Mouse (Mus musculus) liver, embryonic 12.5 days (tissue): ENCODE results near the gene Gse1. TPM values are rescaled to one million over a fixed set of nuclear protein-coding genes. Genes with fewer than 3 reads are reported as not detected.
A peak's percentile ranks its signal among the peaks of the same experiment; 100 is the strongest.
"Not testable (repeated sequence)": the region's sequence is repeated elsewhere in the genome, so short reads cannot be mapped to it uniquely, and the experiment has no call there.

Source experiments
- ATAC-seq: fragments of 200-750 bp; cut with Nextera tagmentation; 2 replicates; pipeline ENCODE4 v1.8.0; 2017; ENCODE audit warnings: moderate number of reproducible peaks, mild to moderate bottlenecking, moderate library complexity
- H3K27ac ChIP-seq: fragments of 300-500 bp; sonication (generic); 2 replicates; pipeline ENCODE4 v1.5.1; 2016; ENCODE audit warnings: mild to moderate bottlenecking
- H3K27me3 ChIP-seq: fragments of 300-500 bp; sonication (generic); replicated peaks from 2 replicates; pipeline ENCODE4 v1.6.1; 2016; ENCODE audit warnings: mild to moderate bottlenecking, moderate library complexity
- H3K36me3 ChIP-seq: fragments of 300-500 bp; sonication (generic); 2 replicates; pipeline ENCODE4 v1.6.1; 2016; ENCODE audit warnings: mild to moderate bottlenecking, moderate library complexity
- H3K4me1 ChIP-seq: fragments of 300-500 bp; sonication (generic); 2 replicates; pipeline ENCODE4 v1.6.1; 2016
- H3K4me2 ChIP-seq: fragments of 300-500 bp; sonication (generic); 2 replicates; pipeline ENCODE4 v1.6.1; 2016; ENCODE audit warnings: mild to moderate bottlenecking, moderate library complexity
- H3K4me3 ChIP-seq: fragments of 300-500 bp; sonication (generic); 2 replicates; pipeline ENCODE4 v1.5.1; 2016; ENCODE audit warnings: mild to moderate bottlenecking, moderate library complexity
- H3K9ac ChIP-seq: fragments of 300-500 bp; sonication (generic); 2 replicates; pipeline ENCODE4 v1.6.1; 2016; ENCODE audit warnings: mild to moderate bottlenecking, moderate library complexity
- H3K9me3 ChIP-seq: fragments of 300-500 bp; sonication (generic); replicated peaks from 2 replicates; pipeline ENCODE4 v1.6.1; 2016; ENCODE audit warnings: mild to moderate bottlenecking, moderate library complexity
- WGBS: fragments of 180-500 bp; shearing (Covaris S2); methylation state at CpG from one replicate; pipeline ENCODE4 v1.1.7; 2016; ENCODE audit not compliant: insufficient replicate concordance; 5-methylcytosine and 5-hydroxymethylcytosine counted together
- polyA plus RNA-seq: library from polyadenylated mRNA; unstranded; fragments of >200 nt; fragmentation: Nextera tagmentation; extraction: Ambion mirVana; gene quantifications from 2 replicates; pipeline ENCODE4 v1.2.1, GENCODE M21; 2016

Gene Gse1
- polyA plus RNA-seq, 1 experiment from 2014 or later: 15.9 TPM

GRCm38 (mm10) chr8:120322956-120323448, 94.7 kb downstream of the Gse1 start:
- Histone ChIP-seq H3K4me1 (peaks cover 74% of the 10 kb centered on the region), H3K27ac (no peak overlapping the region), H3K9me3 (no peaks in the 10 kb centered on the region), H3K36me3 (no peaks in the 10 kb centered on the region), H3K9ac (no peak overlapping the region), H3K4me2 (peak overlapping the region; percentile 2; the same call in 1 of the 2 replicates), H3K4me3 (no peak overlapping the region), H3K27me3 (0 out of 2 replicates have a peak, but pooled peaks cover 6% of the 10 kb centered on the region)
- 23% methylated on average over 20 of the region's 20 CpGs for WGBS
- ATAC-seq: no peak

DNA sequence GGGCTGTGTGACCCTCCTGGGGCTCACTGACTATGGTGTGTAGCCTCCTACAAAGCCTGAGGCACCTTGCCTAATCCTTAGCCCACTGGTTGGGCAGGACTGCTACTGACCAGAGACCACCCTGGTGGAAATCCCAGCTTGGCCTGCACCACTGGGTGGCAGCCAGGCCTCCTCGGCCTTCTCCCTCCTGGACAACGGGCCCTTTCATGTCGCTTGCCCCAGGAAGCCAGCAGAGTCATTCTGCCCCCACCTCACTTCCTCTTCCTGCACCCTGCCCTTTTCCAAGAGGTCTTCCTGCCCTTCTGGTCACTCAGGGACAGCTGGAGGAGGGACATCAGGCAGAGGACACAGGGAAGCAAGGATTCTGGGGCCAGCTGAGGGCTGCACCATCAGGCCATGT, 96.3 kb downstream of the Gse1 start:
- Histone ChIP-seq H3K27me3 (0 out of 2 replicates have a peak, but pooled peaks cover 6% of the 10 kb centered on the region), H3K4me1 (peaks cover 80% of the 10 kb centered on the region), H3K9me3 (no peaks in the 10 kb centered on the region), H3K9ac (peak overlapping the region; percentile 18; the same call in 1 of the 2 replicates), H3K27ac (peak overlapping the region; percentile 74), H3K36me3 (no peaks in the 10 kb centered on the region), H3K4me2 (0 out of 2 replicates have a peak overlapping the region, but pooled peaks have one; percentile 0), H3K4me3 (no peak overlapping the region)
- WGBS: 34% methylated on average over 3 of the region's 3 CpGs
- ATAC-seq: no peak

GRCm38 (mm10) chr8:120325172-120325767, 97.0 kb downstream of the Gse1 start:
- Histone ChIP-seq H3K27ac (peak overlapping the region; percentile 74), H3K4me1 (peaks cover 73% of the 10 kb centered on the region), H3K4me3 (no peak overlapping the region), H3K4me2 (peak overlapping the region; percentile 23), H3K27me3 (0 out of 2 replicates have a peak, but pooled peaks cover 6% of the 10 kb centered on the region), H3K9ac (peak overlapping the region; percentile 50; the same call in 1 of the 2 replicates), H3K36me3 (no peaks in the 10 kb centered on the region), H3K9me3 (no peaks in the 10 kb centered on the region)
- peak; percentile 75 for ATAC-seq
- WGBS: 22% methylated on average over 4 of the region's 5 CpGs

DNA sequence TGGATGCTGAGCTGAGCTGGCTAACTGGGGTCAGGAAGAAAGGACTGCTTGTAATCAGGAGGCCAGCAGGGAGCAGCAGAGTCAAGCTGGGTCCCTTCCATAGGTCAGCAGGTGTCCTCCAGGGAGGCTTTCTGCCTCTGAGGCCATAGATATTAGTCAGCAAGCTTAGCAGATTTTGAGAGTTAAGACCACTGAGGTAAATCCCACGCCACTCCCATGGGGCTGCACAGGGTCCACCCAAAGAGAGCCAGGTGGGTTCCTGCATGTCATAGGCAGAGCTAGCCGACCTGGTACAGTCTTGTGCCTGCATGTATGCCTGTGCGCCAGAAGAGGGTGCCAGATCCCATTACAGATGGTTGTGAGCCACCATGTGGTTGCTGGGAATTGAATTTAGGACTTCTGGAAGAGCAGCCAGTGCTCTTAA, 98.9 kb downstream of the Gse1 start:
- H3K27ac ChIP-seq: no peak overlapping the region
- peaks cover 80% of the 10 kb centered on the region for H3K4me1 ChIP-seq
- no peaks in the 10 kb centered on the region for H3K9me3 ChIP-seq
- WGBS: 44% methylated on average over 3 of the region's 3 CpGs
- no peak overlapping the region for H3K9ac ChIP-seq
- H3K4me2 ChIP-seq: no peak overlapping the region
- H3K27me3 ChIP-seq: 0 out of 2 replicates have a peak, but pooled peaks cover 6% of the 10 kb centered on the region
- ATAC-seq: peak; percentile 28; the same call in 1 of the 2 replicates
- H3K36me3 ChIP-seq: no peaks in the 10 kb centered on the region
- no peak overlapping the region for H3K4me3 ChIP-seq

DNA sequence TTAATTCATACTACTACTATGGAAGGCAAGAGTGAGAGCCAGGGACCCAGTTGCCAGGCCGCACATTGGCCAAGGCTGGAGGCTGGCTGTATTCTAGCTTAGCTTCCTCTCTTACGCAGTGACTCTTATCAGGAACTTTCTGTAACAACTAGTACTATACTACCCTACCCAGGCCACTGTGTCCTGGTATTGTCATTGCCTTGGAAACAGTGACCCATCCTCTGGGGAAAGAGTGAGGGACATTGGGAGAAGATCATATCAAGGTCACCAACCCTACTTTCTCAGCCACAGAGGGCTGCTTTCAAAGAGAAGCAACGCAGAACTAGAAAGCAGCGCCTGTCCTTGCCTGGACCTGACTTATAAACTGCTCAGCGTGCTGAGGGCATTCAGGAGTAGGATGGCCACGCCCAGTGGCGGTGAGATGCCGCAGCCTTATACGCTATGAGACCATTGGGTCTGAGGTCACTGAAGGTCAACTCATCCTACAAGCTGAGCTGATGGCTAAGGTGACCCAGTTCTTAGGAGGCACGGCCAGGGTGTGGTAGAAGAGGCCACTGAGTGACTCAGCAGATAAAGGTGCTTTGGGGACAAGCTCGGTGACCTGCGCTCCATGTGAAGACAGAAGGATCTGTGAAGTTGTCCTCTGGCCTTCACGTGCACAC, 100.2 kb downstream of the Gse1 start:
- H3K4me3 ChIP-seq: no peak overlapping the region
- H3K4me2 ChIP-seq: no peak overlapping the region
- 0 out of 2 replicates have a peak, but pooled peaks cover 6% of the 10 kb centered on the region for H3K27me3 ChIP-seq
- no peak overlapping the region for H3K9ac ChIP-seq
- ATAC-seq: no peak
- 0 out of 2 replicates have a peak overlapping the region, but pooled peaks have one; percentile 15 for H3K27ac ChIP-seq
- no peaks in the 10 kb centered on the region for H3K36me3 ChIP-seq
- 48% methylated on average over 13 of the region's 13 CpGs for WGBS
- H3K9me3 ChIP-seq: no peaks in the 10 kb centered on the region
- H3K4me1 ChIP-seq: peaks cover 80% of the 10 kb centered on the region

DNA sequence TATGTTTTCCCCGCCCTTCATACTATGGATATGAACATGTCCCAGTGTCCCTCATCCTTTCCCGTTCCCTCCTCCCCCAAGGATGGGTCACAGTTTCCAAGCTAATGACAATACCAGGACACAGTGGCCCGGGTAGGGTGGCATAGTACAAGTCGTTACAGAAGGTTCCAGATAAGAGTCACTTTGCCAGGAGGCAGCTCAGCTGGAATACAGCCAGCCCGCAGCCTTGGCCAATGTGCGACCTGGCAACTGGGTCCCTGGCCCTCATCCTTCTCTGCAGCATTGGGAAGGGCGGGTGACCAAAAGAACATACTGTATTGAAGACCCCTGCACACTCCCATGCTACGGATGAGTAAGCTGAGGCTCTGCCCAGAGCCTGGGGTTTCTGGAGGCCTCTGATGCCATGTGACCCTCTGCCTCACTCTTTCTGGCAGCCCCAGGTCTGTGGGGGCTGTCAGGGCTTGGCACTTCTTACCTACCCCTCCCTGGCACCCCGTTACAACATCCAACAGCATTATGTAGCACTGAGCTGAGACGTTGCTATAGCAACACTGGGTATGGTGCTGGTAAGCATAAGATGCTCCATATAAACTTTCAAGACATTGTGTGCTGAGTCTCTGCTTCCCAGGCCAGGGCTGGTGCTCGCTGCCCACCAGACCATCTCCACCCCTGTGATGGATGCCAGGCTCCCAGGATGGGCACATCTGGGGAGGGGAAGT, 100.9 kb downstream of the Gse1 start:
- Histone ChIP-seq H3K9ac (no peak overlapping the region), H3K4me3 (no peak overlapping the region), H3K27me3 (no peaks in the 10 kb centered on the region), H3K27ac (no peak overlapping the region), H3K36me3 (no peaks in the 10 kb centered on the region), H3K9me3 (no peaks in the 10 kb centered on the region), H3K4me1 (peaks cover 79% of the 10 kb centered on the region), H3K4me2 (no peak overlapping the region)
- ATAC-seq: no peak
- WGBS: 71% methylated on average over 11 of the region's 11 CpGs

DNA sequence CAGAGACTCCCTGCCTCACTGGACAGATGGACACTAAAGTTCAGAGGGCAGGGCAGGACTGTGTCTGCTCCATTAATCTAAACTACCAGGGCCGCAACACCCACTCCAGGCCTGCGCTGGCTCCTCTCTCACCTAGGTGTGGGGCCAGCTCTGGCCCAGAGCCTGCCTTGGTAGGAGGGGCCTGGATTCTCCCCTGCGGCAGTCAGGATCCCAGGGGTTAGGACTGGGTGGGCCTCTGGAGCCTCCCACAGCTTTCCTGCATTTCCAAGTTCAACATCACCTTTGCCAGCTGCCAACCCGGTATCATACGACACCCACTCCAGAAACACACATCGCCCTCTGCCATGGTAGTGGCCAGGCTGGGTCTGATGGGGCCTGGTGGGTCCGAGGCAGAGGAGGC, 102.8 kb downstream of the Gse1 start:
- Histone ChIP-seq H3K4me1 (peaks cover 79% of the 10 kb centered on the region), H3K36me3 (no peaks in the 10 kb centered on the region), H3K9me3 (no peaks in the 10 kb centered on the region), H3K27ac (no peak overlapping the region; the same call in 1 of the 2 replicates), H3K9ac (no peak overlapping the region), H3K4me3 (no peak overlapping the region), H3K4me2 (no peak overlapping the region), H3K27me3 (no peaks in the 10 kb centered on the region)
- ATAC-seq: no peak
- WGBS: 75% methylated on average over 7 of the region's 7 CpGs

DNA sequence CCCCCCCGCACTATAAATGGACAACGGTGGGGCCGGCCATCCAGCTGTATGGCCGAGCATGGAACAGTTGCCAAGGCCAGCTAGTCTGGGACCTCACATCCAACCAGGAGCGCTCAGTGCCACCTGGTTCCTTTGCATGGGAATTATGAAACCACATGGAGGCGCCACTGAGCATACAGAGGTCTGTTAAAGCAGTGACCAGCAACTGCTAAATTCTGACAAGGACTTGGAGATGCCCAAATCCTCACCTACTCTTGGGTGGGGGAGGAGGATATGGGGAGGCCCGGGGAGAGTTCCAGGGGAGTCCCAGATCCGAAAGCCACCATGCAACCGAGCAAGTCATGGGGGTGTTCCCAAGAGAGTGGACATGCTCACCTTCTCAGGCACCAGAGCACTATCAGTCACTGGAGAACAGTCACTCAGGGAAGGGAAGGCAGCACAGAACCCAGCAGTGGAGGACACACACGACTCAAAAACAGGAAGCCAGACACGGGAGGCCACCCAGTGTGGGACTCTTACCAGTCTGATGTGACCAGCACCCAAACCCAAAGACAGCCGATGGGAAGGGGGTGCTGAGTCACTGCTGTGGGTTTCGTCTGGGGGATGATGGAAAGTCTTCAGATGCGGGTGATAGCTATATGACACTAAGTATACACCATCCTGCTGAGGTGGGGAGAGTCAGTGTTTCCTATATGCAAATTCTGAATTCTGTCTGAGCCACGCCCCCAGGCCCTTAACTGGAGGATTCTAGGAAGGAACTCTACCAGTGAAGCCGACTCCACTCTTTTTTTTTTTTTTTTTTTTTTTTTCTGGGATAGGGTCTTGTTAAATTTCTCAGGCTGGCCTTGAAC, 104.3 kb downstream of the Gse1 start:
- H3K27ac ChIP-seq: peak overlapping the region; percentile 52; the same call in 1 of the 2 replicates
- ATAC-seq: 0 out of 2 replicates have a peak, but pooled peaks have one; percentile 4
- H3K4me1 ChIP-seq: peaks cover 86% of the 10 kb centered on the region

DNA sequence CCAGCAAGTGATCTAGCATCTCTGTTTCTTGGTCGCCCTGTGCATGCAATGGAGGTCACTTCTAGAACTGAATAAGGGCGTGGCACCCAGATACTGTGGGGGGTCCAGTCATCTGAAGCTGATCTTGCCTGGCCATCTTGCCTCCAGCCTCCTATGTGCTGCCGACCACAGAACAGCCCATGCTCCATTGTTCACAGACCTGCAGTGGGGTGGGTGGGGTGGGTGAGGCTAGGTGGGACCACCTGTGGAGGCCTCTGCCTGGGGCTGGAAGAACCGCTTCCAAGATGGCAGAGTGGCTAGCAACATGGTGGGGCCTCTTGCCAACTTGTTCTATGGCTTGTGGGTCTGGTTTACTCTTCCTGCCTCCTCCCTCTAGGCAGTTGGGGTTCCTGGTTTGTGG, 105.4 kb downstream of the Gse1 start:
- Histone ChIP-seq H3K9ac (no peak overlapping the region), H3K4me2 (no peak overlapping the region), H3K4me1 (peaks cover 80% of the 10 kb centered on the region), H3K27ac (peak overlapping the region; percentile 52), H3K36me3 (no peaks in the 10 kb centered on the region), H3K4me3 (no peak overlapping the region), H3K27me3 (no peaks in the 10 kb centered on the region), H3K9me3 (no peaks in the 10 kb centered on the region)
- WGBS: 47% methylated on average over 4 of the region's 4 CpGs
- no peak for ATAC-seq

More for the DNA sequence above, 104.3 kb downstream of the Gse1 start:
- no peaks in the 10 kb centered on the region for H3K36me3 ChIP-seq
- peak overlapping the region; percentile 30 for H3K4me2 ChIP-seq
- H3K4me3 ChIP-seq: 0 out of 2 replicates have a peak overlapping the region, but pooled peaks have one; percentile 1
- H3K9ac ChIP-seq: no peak overlapping the region
- WGBS: 29% methylated on average over 16 of the region's 16 CpGs
- H3K9me3 ChIP-seq: no peaks in the 10 kb centered on the region
- H3K27me3 ChIP-seq: no peaks in the 10 kb centered on the region

DNA sequence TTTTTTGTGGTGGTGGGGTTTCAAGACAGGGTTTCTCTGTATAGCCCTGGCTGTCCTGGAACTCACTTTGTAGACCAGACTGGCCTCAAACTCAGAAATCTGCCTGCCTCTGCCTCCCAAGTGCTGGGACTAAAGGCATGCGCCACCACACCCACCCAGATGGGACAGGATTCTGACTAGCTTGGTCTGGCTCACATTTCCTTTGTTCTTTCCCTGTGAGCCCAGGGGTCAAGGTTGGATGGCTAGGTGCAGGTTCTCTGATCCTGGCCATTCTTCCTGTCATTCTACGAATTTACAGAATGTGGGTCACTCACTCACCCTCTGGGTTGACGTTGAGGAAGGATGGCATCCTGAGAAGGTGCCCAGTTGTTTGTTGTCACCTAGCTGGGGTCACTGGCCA, 106.0 kb downstream of the Gse1 start:
- Histone ChIP-seq H3K27ac (peak overlapping the region; percentile 78), H3K4me2 (peak overlapping the region; percentile 70; the same call in 1 of the 2 replicates), H3K4me1 (peaks cover 76% of the 10 kb centered on the region)
- H3K36me3 ChIP-seq, H3K9ac ChIP-seq, H3K9me3 ChIP-seq, H3K4me3 ChIP-seq, H3K27me3 ChIP-seq, ATAC-seq: not testable (repeated sequence)
- 47% methylated on average over 3 of the region's 3 CpGs for WGBS

GRCm38 (mm10) chr8:120334878-120335261, 106.6 kb downstream of the Gse1 start:
- peak overlapping the region; percentile 38; the same call in 1 of the 2 replicates for H3K4me3 ChIP-seq
- H3K4me1 ChIP-seq: peaks cover 78% of the 10 kb centered on the region
- H3K4me2 ChIP-seq: peak overlapping the region; percentile 70
- no peak overlapping the region for H3K9ac ChIP-seq
- WGBS: 11% methylated on average over 5 of the region's 5 CpGs
- H3K27ac ChIP-seq: peak overlapping the region; percentile 78
- ATAC-seq: peak; percentile 22; the same call in 1 of the 2 replicates
- no peaks in the 10 kb centered on the region for H3K27me3 ChIP-seq
- no peaks in the 10 kb centered on the region for H3K9me3 ChIP-seq
- no peaks in the 10 kb centered on the region for H3K36me3 ChIP-seq
